Mouse (Mus musculus): ENCODE data around the gene Batf2. TPM values are rescaled to one million over a fixed set of nuclear protein-coding genes. Genes with fewer than 3 reads are reported as not detected.

The Batf2 gene
- polyA plus RNA-seq, 1 experiment from 2014 or later, result not detected

GRCm38 (mm10) chr19:6117346-6117985, 23.3 kb upstream of the Batf2 start:
- Histone ChIP-seq H3K4me1 (replicated peaks; ENCODE audit: control insufficient read depth, insufficient read depth, low read length) (peaks cover 21% of the 10 kb centered on the region), H3K27ac (ENCODE audit: low read length) (peak overlapping the region; percentile 95), H3K27me3 (replicated peaks; ENCODE audit: control insufficient read depth, insufficient read depth, low read length) (no peaks in the 10 kb centered on the region), H3K4me3 (replicated peaks; ENCODE audit: low read length) (peak overlapping the region; percentile 88), H3K4me2 (ENCODE audit: low read length) (peak overlapping the region; percentile 76), H3K9me3 (ENCODE audit: control insufficient read depth, low read length) (no peaks in the 10 kb centered on the region), H3K36me3 (ENCODE audit: control insufficient read depth, insufficient read depth) (peaks cover 15% of the 10 kb centered on the region), H3K9ac (replicated peaks; ENCODE audit: low read depth, low read length) (peak overlapping the region; percentile 88)
- no peak; the same call in 1 of the 2 replicates for ATAC-seq
- WGBS, result 4% methylated on average over 32 of the region's 32 CpGs

GRCm38 (mm10) chr19:6117986-6118676, 22.7 kb upstream of the Batf2 start, which contains the start of gene Sac3d1:
Sac3d1 (minus strand) TSS chr19:6118650.
- Histone ChIP-seq H3K4me2 (ENCODE audit: low read length) (peak within 1 kb of the TSS; percentile 76), H3K36me3 (ENCODE audit: control insufficient read depth, insufficient read depth) (peaks cover 15% of the 10 kb centered on the region), H3K9me3 (ENCODE audit: control insufficient read depth, low read length) (no peaks in the 10 kb centered on the region), H3K27ac (ENCODE audit: low read length) (peak within 1 kb of the TSS; percentile 95), H3K4me3 (replicated peaks; ENCODE audit: low read length) (peak within 1 kb of the TSS; percentile 88), H3K4me1 (replicated peaks; ENCODE audit: control insufficient read depth, insufficient read depth, low read length) (peaks cover 21% of the 10 kb centered on the region), H3K27me3 (replicated peaks; ENCODE audit: control insufficient read depth, insufficient read depth, low read length) (no peaks in the 10 kb centered on the region), H3K9ac (replicated peaks; ENCODE audit: low read depth, low read length) (peak within 1 kb of the TSS; percentile 88)
- WGBS, result under 1% methylated on average over 77 of the region's 77 CpGs
- peak; percentile 93 for ATAC-seq

- peak; percentile 56; the same call in 1 of the 2 replicates for ATAC-seq
- Histone ChIP-seq H3K36me3 (ENCODE audit: control insufficient read depth, insufficient read depth) (peaks cover 15% of the 10 kb centered on the region), H3K9me3 (ENCODE audit: control insufficient read depth, low read length) (no peaks in the 10 kb centered on the region), H3K4me2 (ENCODE audit: low read length) (peak overlapping the region; percentile 76), H3K4me3 (replicated peaks; ENCODE audit: low read length) (peak overlapping the region; percentile 88), H3K4me1 (replicated peaks; ENCODE audit: control insufficient read depth, insufficient read depth, low read length) (peaks cover 26% of the 10 kb centered on the region), H3K9ac (replicated peaks; ENCODE audit: low read depth, low read length) (peak overlapping the region; percentile 88), H3K27me3 (replicated peaks; ENCODE audit: control insufficient read depth, insufficient read depth, low read length) (no peaks in the 10 kb centered on the region), H3K27ac (ENCODE audit: low read length) (peak overlapping the region; percentile 95)
- under 1% methylated on average over 8 of the region's 8 CpGs for WGBS
These were observed 22.1 kb upstream of the Batf2 start for GRCm38 (mm10) chr19:6118677-6119185.

GRCm38 (mm10) chr19:6121761-6122160, 19.0 kb upstream of the Batf2 start:
- Histone ChIP-seq H3K27ac (ENCODE audit: low read length) (no peak overlapping the region), H3K4me2 (ENCODE audit: low read length) (no peak overlapping the region), H3K9me3 (ENCODE audit: control insufficient read depth, low read length) (no peaks in the 10 kb centered on the region), H3K4me3 (replicated peaks; ENCODE audit: low read length) (no peak overlapping the region), H3K4me1 (replicated peaks; ENCODE audit: control insufficient read depth, insufficient read depth, low read length) (peaks cover 23% of the 10 kb centered on the region), H3K9ac (replicated peaks; ENCODE audit: low read depth, low read length) (no peak overlapping the region), H3K27me3 (replicated peaks; ENCODE audit: control insufficient read depth, insufficient read depth, low read length) (no peaks in the 10 kb centered on the region), H3K36me3 (ENCODE audit: control insufficient read depth, insufficient read depth) (no peaks in the 10 kb centered on the region)
- WGBS, result 35% methylated on average over 19 of the region's 19 CpGs
- ATAC-seq, result no peak

- Histone ChIP-seq H3K27ac (ENCODE audit: low read length) (no peak overlapping the region), H3K36me3 (ENCODE audit: control insufficient read depth, insufficient read depth) (no peaks in the 10 kb centered on the region), H3K9ac (replicated peaks; ENCODE audit: low read depth, low read length) (no peak overlapping the region), H3K4me2 (ENCODE audit: low read length) (no peak overlapping the region), H3K4me1 (replicated peaks; ENCODE audit: control insufficient read depth, insufficient read depth, low read length) (peaks cover 15% of the 10 kb centered on the region), H3K9me3 (ENCODE audit: control insufficient read depth, low read length) (no peaks in the 10 kb centered on the region), H3K4me3 (replicated peaks; ENCODE audit: low read length) (no peak overlapping the region), H3K27me3 (replicated peaks; ENCODE audit: control insufficient read depth, insufficient read depth, low read length) (no peaks in the 10 kb centered on the region)
- WGBS, result 64% methylated on average over 8 of the region's 8 CpGs
- no peak for ATAC-seq
These were observed 17.5 kb upstream of the Batf2 start for GRCm38 (mm10) chr19:6123330-6123729.

DNA sequence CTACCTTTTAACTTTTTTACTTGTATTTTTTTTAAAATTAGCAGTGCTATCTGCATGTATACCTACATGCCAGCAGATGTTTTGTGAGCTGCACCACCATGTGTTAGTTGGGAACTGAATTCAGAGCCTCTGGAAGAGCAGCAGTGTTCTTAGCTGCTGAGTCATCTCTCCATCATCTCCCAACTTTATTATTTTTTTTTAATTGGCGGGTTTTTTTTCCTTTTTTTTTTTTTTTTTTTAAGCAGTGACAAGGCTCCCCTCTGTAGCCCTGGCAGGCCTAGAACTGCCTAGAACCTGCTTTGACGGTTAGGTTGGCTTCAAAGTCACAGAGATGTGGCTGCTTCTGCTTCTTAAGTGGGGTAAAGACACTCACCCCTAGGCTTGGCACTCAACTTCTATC, 15.9 kb upstream of the Batf2 start:
- no peaks in the 10 kb centered on the region for H3K36me3 ChIP-seq (ENCODE audit: control insufficient read depth, insufficient read depth)
- H3K9ac ChIP-seq (replicated peaks; ENCODE audit: low read depth, low read length), result no peak overlapping the region
- no peaks in the 10 kb centered on the region for H3K9me3 ChIP-seq (ENCODE audit: control insufficient read depth, low read length)
- no peaks in the 10 kb centered on the region for H3K27me3 ChIP-seq (replicated peaks; ENCODE audit: control insufficient read depth, insufficient read depth, low read length)
- no peak overlapping the region for H3K27ac ChIP-seq (ENCODE audit: low read length)
- ATAC-seq, result no peak
- no peak overlapping the region for H3K4me2 ChIP-seq (ENCODE audit: low read length)
- H3K4me1 ChIP-seq (replicated peaks; ENCODE audit: control insufficient read depth, insufficient read depth, low read length), result peaks cover 8% of the 10 kb centered on the region
- 84% methylated on average over 2 of the region's 2 CpGs for WGBS
- no peak overlapping the region for H3K4me3 ChIP-seq (replicated peaks; ENCODE audit: low read length)

DNA sequence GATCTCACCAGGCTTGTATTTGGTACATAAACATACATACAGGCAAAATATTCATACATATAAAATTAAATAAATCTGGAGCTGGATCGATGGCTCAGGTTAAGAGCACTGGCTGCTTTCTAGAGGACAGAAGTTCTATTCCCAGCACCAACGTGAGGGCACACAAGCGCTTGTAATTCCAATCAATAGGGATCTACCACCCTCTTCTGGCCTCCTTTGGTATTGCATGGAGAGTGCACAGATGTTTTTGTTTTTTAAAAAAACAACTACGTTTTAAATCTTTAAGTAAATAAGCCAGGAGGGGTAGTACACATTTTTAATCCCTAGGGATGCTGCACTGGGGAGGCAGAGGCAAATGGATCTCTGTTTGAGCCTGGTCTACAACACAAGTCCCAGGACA, 14.5 kb upstream of the Batf2 start:
- ATAC-seq, result no peak
- Histone ChIP-seq H3K9me3 (ENCODE audit: control insufficient read depth, low read length) (no peaks in the 10 kb centered on the region), H3K4me3 (replicated peaks; ENCODE audit: low read length) (no peak overlapping the region), H3K36me3 (ENCODE audit: control insufficient read depth, insufficient read depth) (no peaks in the 10 kb centered on the region), H3K4me1 (replicated peaks; ENCODE audit: control insufficient read depth, insufficient read depth, low read length) (peaks cover 7% of the 10 kb centered on the region), H3K27me3 (replicated peaks; ENCODE audit: control insufficient read depth, insufficient read depth, low read length) (no peaks in the 10 kb centered on the region), H3K27ac (ENCODE audit: low read length) (no peak overlapping the region), H3K4me2 (ENCODE audit: low read length) (no peak overlapping the region), H3K9ac (replicated peaks; ENCODE audit: low read depth, low read length) (no peak overlapping the region)
- 21% methylated on average over 4 of the region's 4 CpGs for WGBS

GRCm38 (mm10) chr19:6126789-6127580, 13.8 kb upstream of the Batf2 start:
- Histone ChIP-seq H3K9me3 (ENCODE audit: control insufficient read depth, low read length) (no peaks in the 10 kb centered on the region), H3K27me3 (replicated peaks; ENCODE audit: control insufficient read depth, insufficient read depth, low read length) (no peaks in the 10 kb centered on the region), H3K36me3 (ENCODE audit: control insufficient read depth, insufficient read depth) (no peaks in the 10 kb centered on the region), H3K4me2 (ENCODE audit: low read length) (peak overlapping the region; percentile 56), H3K27ac (ENCODE audit: low read length) (no peak overlapping the region), H3K4me1 (replicated peaks; ENCODE audit: control insufficient read depth, insufficient read depth, low read length) (peaks cover 7% of the 10 kb centered on the region), H3K9ac (replicated peaks; ENCODE audit: low read depth, low read length) (peak overlapping the region; percentile 69; the same call in 1 of the 2 replicates), H3K4me3 (replicated peaks; ENCODE audit: low read length) (peak overlapping the region; percentile 56)
- no peak for ATAC-seq
- 76% methylated on average over 10 of the region's 10 CpGs for WGBS
